Mouse (Mus musculus) midbrain, embryonic 14.5 days (tissue): ENCODE results near the gene Rmnd5b. TPM values are rescaled to one million over a fixed set of nuclear protein-coding genes. Genes with fewer than 3 reads are reported as not detected.
A peak's percentile ranks its signal among the peaks of the same experiment; 100 is the strongest.

Source experiments
- ATAC-seq: fragments of 200-750 bp; cut with Nextera tagmentation; 2 replicates; pipeline ENCODE4 v1.8.0; 2017; ENCODE audit warnings: moderate number of reproducible peaks, moderate library complexity; ENCODE audit not compliant: low FRiP score, low TSS enrichment
- DNase-seq: peaks from one replicate; pipeline ENCODE4 v3.0.0-alpha.2; 2015
- H3K27ac ChIP-seq: fragments of 300-500 bp; sonication (generic); replicated peaks from 2 replicates; pipeline ENCODE4 v1.5.1; 2014; ENCODE audit warnings: mild to moderate bottlenecking, low read depth, low read length, moderate library complexity
- H3K27me3 ChIP-seq: fragments of 300-500 bp; sonication (generic); 2 replicates; pipeline ENCODE4 v1.6.1; 2014; ENCODE audit warnings: low read length, control low read depth, mixed read lengths; ENCODE audit not compliant: control insufficient read depth, insufficient read depth
- H3K36me3 ChIP-seq: fragments of 300-500 bp; sonication (generic); 2 replicates; pipeline ENCODE4 v1.6.1; 2014; ENCODE audit warnings: low read length, control low read depth; ENCODE audit not compliant: control insufficient read depth, insufficient read depth
- H3K4me1 ChIP-seq: fragments of 300-500 bp; sonication (generic); 2 replicates; pipeline ENCODE4 v1.6.1; 2014; ENCODE audit warnings: mild to moderate bottlenecking, antibody characterized with exemption, low read length, control low read depth; ENCODE audit not compliant: control insufficient read depth, insufficient read depth
- H3K4me2 ChIP-seq: fragments of 300-500 bp; sonication (generic); 2 replicates; pipeline ENCODE4 v1.6.1; 2014; ENCODE audit warnings: mild to moderate bottlenecking, low read length, moderate library complexity
- H3K4me3 ChIP-seq: fragments of 300-500 bp; sonication (generic); replicated peaks from 2 replicates; pipeline ENCODE4 v1.5.1; 2014; ENCODE audit warnings: low read depth, low read length
- H3K9ac ChIP-seq: fragments of 300-500 bp; sonication (generic); replicated peaks from 2 replicates; pipeline ENCODE4 v1.6.1; 2014; ENCODE audit warnings: mild to moderate bottlenecking, low read length, moderate library complexity
- H3K9me3 ChIP-seq: fragments of 300-500 bp; sonication (generic); 2 replicates; pipeline ENCODE4 v1.6.1; 2016; ENCODE audit warnings: low read length, control low read depth, mixed read lengths; ENCODE audit not compliant: control insufficient read depth
- WGBS: fragments of 180-500 bp; shearing (Covaris S2); extraction: QIAGEN DNeasy Blood & Tissue Kit; methylation state at CpG from one replicate; pipeline ENCODE4 v1.1.7; 2014; 5-methylcytosine and 5-hydroxymethylcytosine counted together
- polyA plus RNA-seq: library from polyadenylated mRNA; unstranded; fragments of >200 nt; fragmentation: Nextera tagmentation; extraction: Ambion mirVana; gene quantifications from 2 replicates; pipeline ENCODE4 v1.2.1, GENCODE M21; 2014

The Rmnd5b gene
- polyA plus RNA-seq, 1 experiment from 2014 or later, result 79.2 TPM

GRCm38 (mm10) chr11:51646245-51646644 lies 10.5 kb upstream of the Rmnd5b start:
- H3K4me3 ChIP-seq, result no peak overlapping the region
- no peaks in the 10 kb centered on the region for H3K36me3 ChIP-seq
- ATAC-seq (no peak), DNase-seq (no peak)
- H3K27me3 ChIP-seq, result peaks cover 13% of the 10 kb centered on the region; the same call in 1 of the 2 replicates
- H3K9ac ChIP-seq, result no peak overlapping the region
- H3K27ac ChIP-seq, result no peak overlapping the region
- H3K4me1 ChIP-seq, result peaks cover 16% of the 10 kb centered on the region
- no peaks in the 10 kb centered on the region for H3K9me3 ChIP-seq
- WGBS, result 90% methylated on average over 7 of the region's 7 CpGs
- H3K4me2 ChIP-seq, result no peak overlapping the region

- WGBS, result 89% methylated on average over 13 of the region's 13 CpGs
- Histone ChIP-seq H3K4me1 (peaks cover 14% of the 10 kb centered on the region), H3K9ac (no peak overlapping the region), H3K4me2 (no peak overlapping the region), H3K27ac (no peak overlapping the region), H3K27me3 (peaks cover 9% of the 10 kb centered on the region; the same call in 1 of the 2 replicates), H3K36me3 (no peaks in the 10 kb centered on the region), H3K4me3 (no peak overlapping the region), H3K9me3 (no peaks in the 10 kb centered on the region)
- DNase-seq (no peak), ATAC-seq (no peak)
Observed at GRCm38 (mm10) chr11:51645293-51645692, 9.6 kb upstream of the Rmnd5b start.

DNA sequence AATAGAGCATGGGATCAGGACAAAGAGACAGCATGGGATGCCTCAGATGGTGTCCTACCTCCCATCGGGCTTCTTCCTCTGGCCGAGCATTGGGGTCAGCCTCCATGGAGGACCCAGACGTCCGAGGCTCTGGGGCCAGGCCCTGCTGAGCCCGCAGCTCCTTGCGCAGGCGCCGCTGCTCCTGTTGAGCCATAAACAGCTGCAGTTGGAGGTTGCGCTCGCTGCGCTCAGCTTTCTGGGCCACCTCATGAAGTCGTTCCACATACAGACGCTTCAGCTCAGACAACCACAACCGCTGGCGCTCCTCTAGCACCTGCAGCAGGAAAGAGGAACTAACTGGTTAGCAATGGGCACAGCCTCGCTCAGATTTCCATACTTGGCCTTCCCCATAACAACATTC lies 8.5 kb upstream of the Rmnd5b start:
- no peaks in the 10 kb centered on the region for H3K9me3 ChIP-seq
- no peak overlapping the region for H3K4me2 ChIP-seq
- no peak for ATAC-seq
- H3K27ac ChIP-seq, result no peak overlapping the region
- DNase-seq, result no peak
- no peak overlapping the region for H3K9ac ChIP-seq
- peaks cover 7% of the 10 kb centered on the region for H3K4me1 ChIP-seq
- no peaks in the 10 kb centered on the region for H3K27me3 ChIP-seq
- no peaks in the 10 kb centered on the region for H3K36me3 ChIP-seq
- 79% methylated on average over 16 of the region's 16 CpGs for WGBS
- H3K4me3 ChIP-seq, result no peak overlapping the region

DNA sequence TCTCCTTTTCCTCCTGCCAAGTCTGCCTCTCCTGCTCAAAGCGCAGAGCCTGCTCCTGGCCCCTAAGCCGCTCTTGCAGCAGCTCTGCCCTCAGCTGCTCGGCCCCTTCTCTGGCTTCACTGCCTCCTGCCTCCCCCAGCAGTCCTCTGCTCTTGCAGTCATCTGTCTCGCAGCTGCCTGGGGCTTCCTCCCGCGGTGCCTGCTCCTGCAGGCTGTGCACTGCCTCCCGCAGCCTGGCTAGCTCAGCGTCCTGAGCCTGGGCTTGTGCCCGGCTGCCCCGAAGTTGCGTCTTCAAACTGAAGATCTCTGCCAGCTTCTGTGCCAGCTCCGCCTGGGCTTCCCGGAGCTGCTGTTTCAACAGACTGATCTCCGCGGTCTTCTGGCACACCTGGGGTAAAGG lies 8.1 kb upstream of the Rmnd5b start:
- Histone ChIP-seq H3K27ac (no peak overlapping the region), H3K4me2 (no peak overlapping the region), H3K9ac (no peak overlapping the region), H3K4me3 (no peak overlapping the region), H3K9me3 (no peaks in the 10 kb centered on the region), H3K36me3 (no peaks in the 10 kb centered on the region), H3K27me3 (no peaks in the 10 kb centered on the region), H3K4me1 (peaks cover 3% of the 10 kb centered on the region; the same call in 1 of the 2 replicates)
- no peak for ATAC-seq
- no peak for DNase-seq
- 59% methylated on average over 15 of the region's 15 CpGs for WGBS

DNA sequence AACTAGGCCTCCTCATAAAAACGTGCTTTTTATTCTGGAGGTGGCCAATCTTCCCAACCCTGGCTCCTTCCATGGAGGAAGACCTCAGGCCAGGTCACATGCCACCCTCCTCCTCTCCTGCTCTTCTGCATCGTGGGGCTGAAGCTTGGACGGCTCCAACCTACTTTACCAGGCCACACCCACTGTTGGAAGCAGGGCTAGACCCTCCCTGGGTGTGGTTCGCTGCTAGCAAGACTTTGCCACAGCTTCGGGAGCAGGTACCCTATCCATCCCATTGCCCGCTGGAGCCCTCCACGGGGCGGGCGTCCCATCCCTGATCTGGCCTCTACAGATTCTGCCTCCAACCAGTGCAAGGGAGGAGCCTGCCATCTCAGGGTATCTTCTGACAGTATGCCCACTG lies 7.5 kb upstream of the Rmnd5b start:
- Histone ChIP-seq H3K4me1 (no peaks in the 10 kb centered on the region), H3K4me2 (no peak overlapping the region), H3K9me3 (no peaks in the 10 kb centered on the region), H3K27ac (no peak overlapping the region), H3K9ac (no peak overlapping the region), H3K27me3 (peaks cover 3% of the 10 kb centered on the region; the same call in 1 of the 2 replicates), H3K36me3 (no peaks in the 10 kb centered on the region), H3K4me3 (no peak overlapping the region)
- ATAC-seq, result no peak
- DNase-seq, result no peak
- WGBS, result 78% methylated on average over 9 of the region's 9 CpGs

DNA sequence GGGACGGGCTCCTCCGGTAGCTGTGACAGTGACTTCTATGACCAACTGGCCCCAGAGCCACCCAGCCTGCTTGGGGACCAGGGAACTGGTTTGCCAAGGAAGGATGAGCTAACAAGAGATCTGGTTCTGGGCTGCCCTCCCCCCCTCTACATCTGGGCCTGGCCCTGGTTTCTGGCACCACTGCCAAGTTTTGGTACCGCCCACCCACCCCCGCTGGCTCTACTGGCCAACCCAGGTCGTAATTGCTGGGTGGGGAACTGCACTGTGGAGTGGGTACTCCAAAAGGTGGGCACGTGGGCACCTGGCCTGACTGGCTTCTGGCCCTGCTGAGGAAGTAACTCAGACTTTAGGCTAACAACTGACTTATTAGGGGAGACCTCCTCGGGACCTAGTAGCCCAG lies 5.1 kb upstream of the Rmnd5b start:
- Histone ChIP-seq H3K4me3 (no peak overlapping the region), H3K9me3 (no peaks in the 10 kb centered on the region), H3K27me3 (peaks cover 3% of the 10 kb centered on the region; the same call in 1 of the 2 replicates), H3K4me1 (peaks cover 5% of the 10 kb centered on the region; the same call in 1 of the 2 replicates), H3K27ac (no peak overlapping the region), H3K9ac (no peak overlapping the region), H3K36me3 (no peaks in the 10 kb centered on the region), H3K4me2 (no peak overlapping the region)
- WGBS, result 87% methylated on average over 7 of the region's 7 CpGs
- DNase-seq (no peak), ATAC-seq (no peak)

- Histone ChIP-seq H3K9me3 (no peaks in the 10 kb centered on the region), H3K36me3 (no peaks in the 10 kb centered on the region), H3K9ac (no peak overlapping the region), H3K4me1 (peaks cover 12% of the 10 kb centered on the region), H3K27ac (no peak overlapping the region), H3K4me3 (no peak overlapping the region), H3K4me2 (no peak overlapping the region), H3K27me3 (peaks cover 3% of the 10 kb centered on the region; the same call in 1 of the 2 replicates)
- ATAC-seq, result no peak
- 73% methylated on average over 5 of the region's 5 CpGs for WGBS
- DNase-seq, result no peak
Observed at GRCm38 (mm10) chr11:51638497-51638896, 2.8 kb upstream of the Rmnd5b start.

GRCm38 (mm10) chr11:51637971-51638414 lies 2.3 kb upstream of the Rmnd5b start:
- Histone ChIP-seq H3K36me3 (no peaks in the 10 kb centered on the region), H3K27ac (no peak overlapping the region), H3K4me3 (no peak overlapping the region), H3K27me3 (peaks cover 3% of the 10 kb centered on the region; the same call in 1 of the 2 replicates), H3K4me1 (peaks cover 12% of the 10 kb centered on the region), H3K9ac (no peak overlapping the region; the same call in 1 of the 2 replicates), H3K9me3 (no peaks in the 10 kb centered on the region), H3K4me2 (peak overlapping the region; percentile 17; the same call in 1 of the 2 replicates)
- ATAC-seq (no peak), DNase-seq (no peak)
- 4% methylated on average over 17 of the region's 17 CpGs for WGBS

- H3K9me3 ChIP-seq, result no peaks in the 10 kb centered on the region
- peak overlapping the region; percentile 80 for H3K27ac ChIP-seq
- peaks cover 3% of the 10 kb centered on the region; the same call in 1 of the 2 replicates for H3K27me3 ChIP-seq
- peak overlapping the region; percentile 86 for H3K4me2 ChIP-seq
- H3K9ac ChIP-seq, result peak overlapping the region; percentile 69
- H3K4me3 ChIP-seq, result peak overlapping the region; percentile 74
- no peak; the same call in 1 of the 2 replicates for ATAC-seq
- H3K4me1 ChIP-seq, result peaks cover 12% of the 10 kb centered on the region
- no peaks in the 10 kb centered on the region for H3K36me3 ChIP-seq
- 3% methylated on average over 6 of the region's 6 CpGs for WGBS
- peak; percentile 82 for DNase-seq
Observed at GRCm38 (mm10) chr11:51636323-51636684, 608 bp upstream of the Rmnd5b start.
